Comparison of ENCODE assay signal across 21 mouse cellular contexts in genomic region chr7:65345314-65345713, GRCm38 (mm10).
"Had no signal": no experiment of that assay in that cellular context is flagged by ENCODE, and none has a peak within 500 bp of the region (broad histone marks: within the 10 kb centered on the region; RNA-seq: fewer than 3 reads in every experiment).

No protein-coding gene starts in this region.

- DNase-seq: heart, postnatal 10 days; heart, postnatal 36 days; heart, postnatal 4 days; kidney, adult 11 months; kidney, adult 18-20 months; kidney, adult 2 months; kidney, adult 8-10 months; kidney, adult 9 months; kidney, postnatal 10 days; kidney, postnatal 14 days; kidney, postnatal 25 days; kidney, postnatal 36 days; kidney, postnatal 4 days; layer of hippocampus, adult 9-11 months; layer of hippocampus, postnatal 36 days had no signal

- ATAC-seq: hindbrain, embryonic 16.5 days; hindbrain, postnatal 0 days; inflammation-experienced regulatory T-cells, adult 6 months; intestine, embryonic 15.5 days; intestine, embryonic 16.5 days; intestine, postnatal 0 days had no signal
